Mouse (Mus musculus) CH12.LX (cell line): ENCODE measurements around the gene Sox12. TPM values are rescaled to one million over a fixed set of nuclear protein-coding genes. Genes with fewer than 3 reads are reported as not detected.

Experiments used
- DNase-seq: peaks from one replicate; pipeline ENCODE4 v3.0.0-alpha.2; 2013; ENCODE audit errors: extremely low read depth
- H3K27ac ChIP-seq: 2 replicates; pipeline ENCODE4 v1.5.1; 2012; ENCODE audit warnings: low read depth, mild to moderate bottlenecking, control low read depth, moderate library complexity; ENCODE audit not compliant: insufficient read depth
- H3K27me3 ChIP-seq: replicated peaks from 2 replicates; pipeline ENCODE3; 2012; ENCODE audit warnings: inconsistent platforms
- H3K36me3 ChIP-seq, 2 experiments: replicated peaks in 1 of 2; 2 replicates each; pipeline versions ENCODE3 to v1.6.1; 2012; ENCODE audit warnings: inconsistent platforms in 1 of 2, low read length in 1 of 2, mild to moderate bottlenecking in 1 of 2, mixed read lengths in 1 of 2, moderate library complexity in 1 of 2; ENCODE audit not compliant: control insufficient read depth in 1 of 2, insufficient read depth in 1 of 2
- H3K4me1 ChIP-seq, 2 experiments: 2 replicates each; pipeline ENCODE4 v1.6.1; 2012; ENCODE audit warnings: inconsistent platforms in 1 of 2, moderate library complexity in 1 of 2; ENCODE audit not compliant: insufficient read depth in 2 of 2, control insufficient read depth in 1 of 2
- H3K4me2 ChIP-seq: 2 replicates; pipeline ENCODE4 v1.6.1; 2012; ENCODE audit warnings: low read depth, mild to moderate bottlenecking, control low read depth; ENCODE audit not compliant: poor library complexity, insufficient read depth, severe bottlenecking
- H3K4me3 ChIP-seq, 3 experiments: fragments of 150-350 bp in 1 of 3; sonication (generic) in 1 of 3; replicated peaks in 1 of 3; 2 replicates each; pipeline versions ENCODE3 to v1.5.1; 2011 to 2012; ENCODE audit warnings: low read depth in 2 of 3, low read length in 2 of 3, mild to moderate bottlenecking in 2 of 3, moderate library complexity in 2 of 3, control low read depth in 1 of 3, improper control_type of control experiment in 1 of 3, inconsistent platforms in 1 of 3, mixed read lengths in 1 of 3; ENCODE audit not compliant: poor library complexity in 1 of 3
- H3K79me2 ChIP-seq: replicated peaks from 2 replicates; pipeline ENCODE4 v1.6.1; 2012; ENCODE audit warnings: mild to moderate bottlenecking, moderate library complexity; ENCODE audit not compliant: control insufficient read depth, poor library complexity, insufficient read depth, severe bottlenecking; ENCODE audit errors: extremely low read depth
- H3K9ac ChIP-seq: 2 replicates; pipeline ENCODE4 v1.6.1; 2012; ENCODE audit warnings: low read depth, mild to moderate bottlenecking, control low read depth, moderate library complexity; ENCODE audit not compliant: insufficient read depth
- H3K9me3 ChIP-seq: replicated peaks from 2 replicates; pipeline ENCODE3; 2012; ENCODE audit warnings: low read length, inconsistent platforms, mixed read lengths
- BHLHE40 ChIP-seq: IDR thresholded peaks from 2 replicates; pipeline ENCODE4 v1.6.1; 2011; ENCODE audit warnings: mild to moderate bottlenecking, low read depth, low read length, improper control_type of control experiment
- CHD2 ChIP-seq: IDR thresholded peaks from 2 replicates; pipeline ENCODE4 v1.6.1; 2011; ENCODE audit warnings: low read length, improper control_type of control experiment
- CTCF ChIP-seq, 2 experiments: IDR thresholded peaks in 1 of 2; conservative IDR thresholded peaks in 1 of 2; 2 replicates each; pipeline ENCODE4 v1.5.1; 2011 to 2012; ENCODE audit warnings: low read depth in 2 of 2, low read length in 2 of 2, improper control_type of control experiment in 1 of 2, inconsistent platforms in 1 of 2, mild to moderate bottlenecking in 1 of 2, moderate library complexity in 1 of 2
- ELF1 ChIP-seq: IDR thresholded peaks from 2 replicates; pipeline ENCODE4 v1.6.1; 2014; ENCODE audit warnings: low read depth, mild to moderate bottlenecking, inconsistent platforms, low read length, improper control_type of control experiment
- EP300 ChIP-seq: IDR thresholded peaks from 2 replicates; pipeline ENCODE4 v1.6.1; 2011; ENCODE audit warnings: low read length, improper control_type of control experiment
- GABPA ChIP-seq: IDR thresholded peaks from 2 replicates; pipeline ENCODE4 v1.6.1; 2012; ENCODE audit warnings: low read depth, low read length, improper control_type of control experiment, inconsistent platforms; ENCODE audit not compliant: insufficient replicate concordance
- HCFC1 ChIP-seq: IDR thresholded peaks from 2 replicates; pipeline ENCODE4 v1.6.1; 2012; ENCODE audit warnings: low read depth, mild to moderate bottlenecking, inconsistent platforms, low read length, improper control_type of control experiment
- MAZ ChIP-seq: IDR thresholded peaks from 2 replicates; pipeline ENCODE4 v1.6.1; 2012; ENCODE audit warnings: low read depth, mild to moderate bottlenecking, inconsistent platforms, low read length, improper control_type of control experiment, moderate library complexity
- MEF2A ChIP-seq: IDR thresholded peaks from 2 replicates; pipeline ENCODE4 v1.6.1; 2014; ENCODE audit warnings: low read depth, mild to moderate bottlenecking, inconsistent platforms, low read length, improper control_type of control experiment, borderline replicate concordance
- MYC ChIP-seq: IDR thresholded peaks from 2 replicates; pipeline ENCODE4 v1.6.1; 2011; ENCODE audit warnings: low read depth, mild to moderate bottlenecking, improper control_type of control experiment, low read length
- NELFE ChIP-seq: IDR thresholded peaks from 2 replicates; pipeline ENCODE4 v1.6.1; 2011; ENCODE audit warnings: low read depth, low read length, improper control_type of control experiment
- POLR2A ChIP-seq: IDR thresholded peaks from 2 replicates; pipeline ENCODE4 v1.6.1; 2011; ENCODE audit warnings: low read depth, mild to moderate bottlenecking, improper control_type of control experiment, low read length
- POLR2AphosphoS2 ChIP-seq: IDR thresholded peaks from 2 replicates; pipeline ENCODE4 v1.6.1; 2011; ENCODE audit warnings: low read depth, low read length, improper control_type of control experiment
- RAD21 ChIP-seq: IDR thresholded peaks from 2 replicates; pipeline ENCODE4 v1.6.1; 2011; ENCODE audit warnings: low read depth, mild to moderate bottlenecking, low read length, improper control_type of control experiment, moderate library complexity
- RCOR1 ChIP-seq: conservative IDR thresholded peaks from 2 replicates; pipeline ENCODE4 v1.6.1; 2012; ENCODE audit warnings: low read depth, mild to moderate bottlenecking, inconsistent platforms, low read length, improper control_type of control experiment
- SIN3A ChIP-seq: IDR thresholded peaks from 2 replicates; pipeline ENCODE4 v1.6.1; 2012; ENCODE audit warnings: low read length, improper control_type of control experiment, inconsistent platforms
- SMC3 ChIP-seq: IDR thresholded peaks from 2 replicates; pipeline ENCODE4 v1.6.1; 2011; ENCODE audit warnings: low read depth, low read length, improper control_type of control experiment
- TCF12 ChIP-seq: IDR thresholded peaks from 2 replicates; pipeline ENCODE4 v1.6.1; 2014; ENCODE audit warnings: low read depth, mild to moderate bottlenecking, inconsistent platforms, low read length, improper control_type of control experiment
- USF1 ChIP-seq: IDR thresholded peaks from 2 replicates; pipeline ENCODE4 v1.6.1; 2014; ENCODE audit warnings: low read depth, mild to moderate bottlenecking, inconsistent platforms, low read length, improper control_type of control experiment
- ZC3H11A ChIP-seq: IDR thresholded peaks from 2 replicates; pipeline ENCODE4 v1.6.1; 2012; ENCODE audit warnings: low read depth, mild to moderate bottlenecking, inconsistent platforms, low read length, improper control_type of control experiment
- ZMIZ1 ChIP-seq: IDR thresholded peaks from 2 replicates; pipeline ENCODE4 v1.6.1; 2012; ENCODE audit warnings: low read depth, mild to moderate bottlenecking, inconsistent platforms, low read length, improper control_type of control experiment
- ZNF384 ChIP-seq: IDR thresholded peaks from 2 replicates; pipeline ENCODE4 v1.6.1; 2012; ENCODE audit warnings: low read depth, low read length, improper control_type of control experiment, inconsistent platforms
- dilution Hi-C: fragments of 300-500 bp; cut with MboI; formaldehyde crosslinking; loops from 2 replicates; pipeline ENCODE4 v1.14.3; 2020; ENCODE audit warnings: low sequenced_read_pairs; ENCODE audit not compliant: extremely low pct_unique_long_range_greater_than_20kb, extremely low pct_ligation_motif_present
- in situ Hi-C: fragments of 300-500 bp; cut with MboI; formaldehyde crosslinking; loops from 3 replicates; pipeline ENCODE4 v1.14.3; 2019; ENCODE audit warnings: low sequenced_read_pairs, low pct_ligation_motif_present, low pct_unique_long_range_greater_than_20kb, mixed read lengths
- polyA plus RNA-seq: library from polyadenylated mRNA; unstranded; fragments of >175 nt; gene quantifications from 2 replicates; pipeline ENCODE4 v1.2.1, GENCODE M21; 2012; ENCODE audit warnings: low read depth; ENCODE audit not compliant: insufficient read length
- total RNA-seq, 2 experiments: library from RNA; depleted of rRNA; stranded (reverse); fragments of 300-350 nt in 1 of 2; fragments of >200 nt in 1 of 2; gene quantifications; 2 replicates each; pipeline ENCODE4 v1.2.3; 2012 to 2014

The Sox12 gene
- total and polyA plus RNA-seq, 3 experiments, result 0.09 TPM; not detected in 2

GRCm38 (mm10) chr2:152347722-152348121 is 50.1 kb downstream of the Sox12 start:
- TF ChIP-seq CTCF (conservative IDR thresholded peaks at IDR 0.05 in 1 of 2, IDR thresholded peaks at IDR 0.05 in 1 of 2; ENCODE audit: low read depth in 2 of 2, low read length in 2 of 2), result no peak
- TF ChIP-seq POLR2AphosphoS2, result no peak
- no peak for TF ChIP-seq BHLHE40
- TF ChIP-seq TCF12, result no peak
- no peak for TF ChIP-seq MEF2A
- no peak for TF ChIP-seq MYC
- no peak for TF ChIP-seq ZMIZ1
- TF ChIP-seq RCOR1, result no peak
- TF ChIP-seq CHD2, result no peak
- H3K4me3 ChIP-seq, result no peak overlapping the region
- in situ Hi-C loops (no loop called here), dilution Hi-C loops (no loop called here)
- DNase-seq, result no peak
- H3K9ac ChIP-seq, result no peak overlapping the region
- peaks cover 15 to 27% of the 10 kb centered on the region in 2 experiments for H3K4me1 ChIP-seq
- H3K36me3 ChIP-seq, result peaks cover 3% of the 10 kb centered on the region in 2 experiments
- no peak overlapping the region for H3K4me2 ChIP-seq
- no peaks in the 10 kb centered on the region for H3K27me3 ChIP-seq
- peaks cover 2% of the 10 kb centered on the region for H3K79me2 ChIP-seq
- no peaks in the 10 kb centered on the region for H3K9me3 ChIP-seq
- H3K27ac ChIP-seq, result no peak overlapping the region

GRCm38 (mm10) chr2:152346776-152347465 is 50.9 kb downstream of the Sox12 start:
- DNase-seq, result no peak
- Histone ChIP-seq H3K27ac (no peak overlapping the region), H3K4me3 (no peak overlapping the region), H3K27me3 (no peaks in the 10 kb centered on the region), H3K36me3 (peaks cover 11% of the 10 kb centered on the region in 2 experiments), H3K79me2 (peaks cover 2% of the 10 kb centered on the region), H3K9me3 (no peaks in the 10 kb centered on the region), H3K4me2 (no peak overlapping the region), H3K9ac (no peak overlapping the region), H3K4me1 (peaks cover 17 to 35% of the 10 kb centered on the region in 2 experiments)
- in situ Hi-C loops (no loop called here), dilution Hi-C loops (no loop called here)
- TF ChIP-seq POLR2A (no peak), RAD21 (no peak)

GRCm38 (mm10) chr2:152345393-152345792 is 52.5 kb downstream of the Sox12 start:
- dilution Hi-C loops, result no loop called here
- no peaks in the 10 kb centered on the region for H3K9me3 ChIP-seq
- TF ChIP-seq ZC3H11A, result no peak
- TF ChIP-seq ZNF384, result no peak
- no peak for TF ChIP-seq SMC3
- no peak for TF ChIP-seq RAD21
- no peak for TF ChIP-seq HCFC1
- no peak for TF ChIP-seq ELF1
- no peak for TF ChIP-seq EP300
- TF ChIP-seq SIN3A, result no peak
- no peak for TF ChIP-seq GABPA
- no peak for TF ChIP-seq MAZ
- no peak for TF ChIP-seq CTCF (conservative IDR thresholded peaks at IDR 0.05 in 1 of 2, IDR thresholded peaks at IDR 0.05 in 1 of 2; ENCODE audit: low read depth in 2 of 2, low read length in 2 of 2)
- TF ChIP-seq NELFE, result no peak
- no peak for TF ChIP-seq USF1
- no peak for TF ChIP-seq POLR2AphosphoS2
- peaks cover 2% of the 10 kb centered on the region for H3K79me2 ChIP-seq
- H3K4me3 ChIP-seq, result no peak overlapping the region
- H3K4me2 ChIP-seq, result no peak overlapping the region
- H3K27ac ChIP-seq, result no peak overlapping the region
- H3K9ac ChIP-seq, result no peak overlapping the region
- H3K27me3 ChIP-seq, result no peaks in the 10 kb centered on the region
- H3K4me1 ChIP-seq, result peaks cover 16 to 44% of the 10 kb centered on the region in 2 experiments
- peaks cover 19 to 22% of the 10 kb centered on the region in 2 experiments for H3K36me3 ChIP-seq
- no peak for DNase-seq
- in situ Hi-C loops, result no loop called here
